Mouse (Mus musculus) embryo, embryonic 11 days (tissue): ENCODE measurements around the gene Kri1.
"Not testable (repeated sequence)": the region's sequence is repeated elsewhere in the genome, so short reads cannot be mapped to it uniquely, and the experiment has no call there.

ENCODE experiments used
- DNase-seq: peaks from one replicate; pipeline ENCODE4 v3.0.0-alpha.2; 2015

Gene Kri1

DNA sequence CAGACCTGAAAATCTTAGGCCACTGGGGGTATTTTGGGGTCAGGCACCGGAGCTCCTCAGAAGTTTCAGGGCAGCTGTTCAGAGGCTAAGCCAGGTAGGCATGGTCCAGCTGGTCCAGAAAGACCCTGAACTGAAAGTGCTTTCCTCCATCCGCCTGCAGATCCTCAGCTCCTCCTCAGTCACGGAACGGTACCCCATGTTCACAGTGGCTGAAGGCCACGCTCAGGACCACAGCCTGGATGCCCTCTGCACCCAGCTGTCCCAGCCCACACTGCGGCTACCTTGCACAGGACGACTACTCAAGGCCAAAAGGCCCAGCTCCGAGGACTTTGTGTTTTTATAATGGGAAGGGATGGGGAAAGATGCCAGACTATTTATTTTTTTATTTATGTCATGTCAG, 14.7 kb downstream of the Kri1 start:
- no peak for DNase-seq

DNA sequence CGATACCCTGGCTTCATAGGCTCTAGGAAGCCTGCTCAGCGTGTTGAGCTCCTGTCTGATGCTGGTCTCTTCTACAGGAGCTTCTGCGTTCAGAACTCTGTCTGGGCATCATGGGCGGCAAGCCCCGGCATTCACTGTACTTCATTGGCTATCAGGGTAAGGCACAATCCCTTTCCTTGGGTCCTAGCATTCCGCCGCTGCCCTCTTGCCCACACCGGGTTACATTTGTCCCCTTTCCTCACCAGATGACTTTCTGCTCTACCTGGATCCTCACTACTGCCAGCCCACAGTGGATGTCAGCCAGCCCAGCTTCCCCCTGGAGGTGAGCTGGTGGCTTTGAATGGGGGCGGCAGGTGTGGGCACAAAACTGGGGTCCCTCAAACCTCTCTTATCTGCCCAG, 15.4 kb downstream of the Kri1 start:
- no peak for DNase-seq

DNA sequence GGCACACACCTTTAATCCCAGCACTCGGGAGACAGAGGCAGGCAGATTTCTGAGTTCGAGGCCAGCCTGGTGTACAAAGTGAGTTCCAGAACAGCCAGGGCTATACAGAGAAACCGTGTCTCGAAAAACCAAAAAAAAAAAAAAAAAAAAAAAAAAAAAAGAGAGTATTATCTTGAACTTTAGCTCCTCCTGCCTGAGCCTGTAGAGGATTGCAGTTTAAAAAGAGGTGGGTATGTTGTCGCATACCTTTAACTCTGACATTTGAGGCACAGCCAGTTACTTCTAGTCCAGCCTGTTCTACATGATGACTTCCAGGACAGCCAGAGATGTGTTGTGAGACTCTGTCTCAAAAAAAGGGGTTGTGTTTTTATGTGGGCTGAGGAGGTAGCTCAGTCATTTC, 18.2 kb downstream of the Kri1 start:
- DNase-seq: not testable (repeated sequence)

DNA sequence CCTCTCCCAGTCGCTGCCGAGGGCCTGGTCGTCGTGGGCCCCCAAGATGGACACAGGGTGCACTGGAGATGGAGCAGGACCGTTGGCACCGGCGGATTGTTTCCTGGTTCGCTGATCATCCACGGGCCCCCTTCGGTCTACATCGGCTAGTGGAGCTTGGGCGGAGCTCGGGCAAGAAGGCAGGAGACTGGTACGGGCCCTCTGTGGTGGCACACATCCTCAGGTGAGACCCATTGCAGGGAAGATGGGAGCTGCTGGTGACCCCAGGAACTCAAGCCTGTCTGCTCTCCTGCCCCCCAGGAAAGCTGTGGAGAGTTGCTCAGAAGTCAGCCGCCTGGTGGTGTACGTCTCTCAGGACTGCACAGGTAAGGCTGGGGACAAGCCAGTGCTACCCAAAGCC, 19.5 kb downstream of the Kri1 start:
- DNase-seq: no peak

DNA sequence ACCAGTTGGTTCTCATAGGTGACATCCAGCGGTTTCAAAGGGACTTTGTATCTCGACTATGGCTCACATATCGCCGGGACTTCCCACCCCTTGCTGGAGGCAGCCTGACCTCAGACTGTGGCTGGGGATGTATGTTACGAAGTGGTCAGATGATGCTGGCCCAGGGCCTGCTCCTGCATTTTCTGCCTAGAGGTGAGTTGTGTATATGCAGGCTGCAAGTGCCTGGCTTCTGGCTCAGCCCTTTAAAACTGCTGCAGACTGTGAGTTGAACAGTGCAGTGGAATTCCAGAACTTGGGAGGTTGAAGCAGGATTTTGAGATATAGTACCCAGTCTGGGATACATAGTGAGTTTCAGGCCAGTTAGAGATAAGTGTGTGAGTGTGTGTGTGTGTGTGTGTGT, 20.9 kb downstream of the Kri1 start:
- DNase-seq: no peak

DNA sequence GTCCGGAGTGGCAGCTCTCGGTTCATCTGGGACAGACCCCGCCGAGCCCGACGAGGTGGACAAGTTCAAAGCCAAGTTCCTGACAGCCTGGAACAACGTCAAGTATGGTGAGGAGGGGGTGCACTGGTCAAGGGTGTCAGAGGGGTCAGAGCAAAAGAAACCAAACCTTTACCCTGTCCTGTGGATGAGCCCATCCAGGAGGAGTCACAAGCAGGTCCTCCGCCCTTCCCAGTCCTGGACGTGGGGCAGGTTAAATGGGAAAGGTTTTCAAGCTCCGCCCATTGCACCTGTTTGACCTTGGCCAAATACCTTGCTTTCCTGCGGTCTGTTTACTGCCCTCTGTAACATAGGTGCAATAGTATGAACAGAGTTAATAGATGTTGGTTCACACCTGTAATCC, 22.2 kb downstream of the Kri1 start:
- DNase-seq: no peak

DNA sequence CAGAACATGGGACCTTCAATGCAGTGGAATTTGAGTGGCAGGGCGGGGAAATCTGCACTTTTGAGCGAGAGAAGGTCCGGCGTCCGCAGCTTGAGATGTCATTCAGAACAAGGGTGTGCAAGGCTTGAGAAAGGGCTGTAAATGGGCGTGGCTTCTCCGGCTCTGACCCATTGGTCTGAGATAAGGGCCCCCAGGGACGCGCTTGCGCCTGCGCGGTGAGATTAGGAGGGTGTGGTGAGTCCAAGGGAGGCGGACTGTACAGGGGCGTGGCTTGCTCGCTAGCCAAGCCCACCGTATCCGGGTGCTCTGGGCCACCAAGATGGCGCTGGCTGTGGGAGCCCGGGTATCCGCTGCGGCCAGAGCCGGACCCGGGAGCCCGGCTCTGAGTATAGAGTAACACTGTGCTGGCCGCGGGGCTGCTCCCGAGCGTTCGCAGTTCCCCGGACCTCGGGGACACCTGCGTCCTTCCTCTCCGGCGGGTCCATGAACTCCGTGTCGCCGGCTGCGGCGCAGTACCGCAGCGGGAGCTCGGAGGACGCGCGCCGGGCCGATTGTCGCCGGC, 22.7 kb downstream of the Kri1 start, which contains the start of gene Atg4d:
Atg4d (plus strand) TSS at position 294 of the 562 bp plus-strand sequence.
- DNase-seq: peak; percentile 99

DNA sequence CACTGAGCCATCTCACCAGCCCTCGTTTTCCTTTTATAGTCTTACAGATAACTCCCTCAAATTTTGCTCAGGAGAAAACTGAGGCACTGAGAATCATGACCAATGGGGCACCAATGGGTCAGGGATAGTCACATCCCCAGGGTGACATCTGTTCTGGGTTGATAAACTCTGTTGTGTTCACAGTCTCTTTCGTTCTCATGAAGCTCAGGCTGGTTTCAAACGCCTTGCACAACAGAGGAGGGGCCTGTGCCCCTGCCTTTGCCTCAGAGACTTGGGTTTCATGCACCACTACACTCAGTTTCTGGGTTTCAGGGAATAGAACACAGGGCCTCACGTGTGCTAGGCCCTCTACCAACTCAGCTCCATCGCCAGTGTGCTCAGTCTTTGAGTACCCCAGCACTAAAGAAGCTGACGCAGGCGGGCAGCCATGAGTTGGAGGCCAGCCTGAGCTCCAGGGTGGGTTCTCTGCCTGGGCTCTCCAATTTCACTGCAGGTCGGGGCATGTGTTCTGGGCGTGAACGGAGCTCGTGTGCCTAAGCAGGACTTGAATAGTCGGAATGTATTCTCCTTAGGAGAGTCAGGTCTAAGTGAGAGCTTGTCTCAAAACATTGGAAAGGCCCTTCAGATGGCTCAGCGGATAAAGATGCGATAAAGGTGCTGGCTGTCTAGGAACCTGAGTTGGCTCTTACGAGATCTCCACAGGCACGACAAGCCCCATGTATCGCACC, 23.3 kb downstream of the Kri1 start:
- peak; percentile 44 for DNase-seq

DNA sequence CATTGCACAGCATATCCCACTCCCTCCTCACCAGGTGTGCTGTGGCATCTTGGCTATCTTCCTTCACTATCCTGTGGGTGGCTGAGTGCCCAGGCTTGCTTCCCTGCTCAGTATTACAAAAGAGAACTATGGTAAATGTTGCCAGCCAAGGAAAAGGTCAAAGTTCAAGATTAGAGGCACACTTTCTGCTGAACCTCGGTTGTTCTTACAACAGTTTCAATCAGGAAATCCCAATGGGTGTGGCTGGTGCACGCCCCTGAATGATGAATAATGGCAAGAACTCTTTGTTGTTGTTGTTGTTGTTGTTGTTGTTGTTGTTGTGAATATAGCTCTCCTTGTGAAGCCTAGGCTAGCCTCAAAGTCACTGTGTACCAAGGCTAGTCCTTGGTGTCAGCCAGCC, 25.9 kb downstream of the Kri1 start:
- no peak for DNase-seq

DNA sequence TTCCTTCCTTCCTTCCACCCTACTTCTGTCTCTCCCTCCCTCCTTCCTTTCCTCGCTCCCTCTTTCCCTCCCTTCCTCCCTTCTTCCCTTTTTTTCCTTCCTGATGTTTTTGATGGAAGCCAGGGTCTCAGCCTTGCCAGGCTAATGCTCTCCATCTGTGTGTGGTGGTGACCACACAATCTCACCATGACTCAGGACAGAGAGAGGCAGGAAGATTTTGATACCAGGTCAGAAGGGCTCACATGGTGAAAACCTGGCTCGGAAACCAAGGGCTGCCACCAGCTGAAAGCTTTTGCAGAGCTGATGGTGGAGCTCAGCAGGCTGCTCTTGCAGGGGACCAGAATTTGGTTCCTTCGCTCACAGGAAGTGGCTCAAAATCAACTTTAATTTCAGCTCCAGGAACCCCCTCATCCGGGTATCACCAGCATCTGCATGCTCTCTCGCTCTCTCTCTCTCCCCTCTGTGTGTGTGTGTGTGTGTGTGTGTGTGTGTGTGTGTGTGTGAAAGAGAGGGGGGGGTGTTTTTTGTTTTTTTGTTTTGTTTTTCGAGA, 27.2 kb downstream of the Kri1 start:
- no peak for DNase-seq

DNA sequence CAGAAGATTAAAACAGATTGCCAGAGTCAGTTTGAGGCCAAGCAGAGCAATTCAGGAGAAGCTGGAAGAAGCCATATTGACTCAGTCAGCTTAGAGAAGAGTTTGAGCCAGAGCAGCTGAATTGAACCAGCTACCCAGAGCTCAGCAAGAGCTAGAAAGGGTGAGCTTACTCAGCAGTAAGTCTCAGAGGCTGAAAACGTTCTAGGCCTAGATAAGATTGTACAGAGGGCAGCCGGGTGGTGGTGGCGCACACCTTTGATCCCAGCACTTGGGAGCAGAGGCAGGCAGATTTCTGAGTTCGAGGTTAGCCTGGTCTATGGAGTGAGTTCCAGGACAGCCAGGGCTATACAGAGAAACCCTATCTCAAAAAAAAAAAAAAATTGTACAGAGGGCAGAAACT, 31.4 kb downstream of the Kri1 start:
- DNase-seq: not testable (repeated sequence)

DNA sequence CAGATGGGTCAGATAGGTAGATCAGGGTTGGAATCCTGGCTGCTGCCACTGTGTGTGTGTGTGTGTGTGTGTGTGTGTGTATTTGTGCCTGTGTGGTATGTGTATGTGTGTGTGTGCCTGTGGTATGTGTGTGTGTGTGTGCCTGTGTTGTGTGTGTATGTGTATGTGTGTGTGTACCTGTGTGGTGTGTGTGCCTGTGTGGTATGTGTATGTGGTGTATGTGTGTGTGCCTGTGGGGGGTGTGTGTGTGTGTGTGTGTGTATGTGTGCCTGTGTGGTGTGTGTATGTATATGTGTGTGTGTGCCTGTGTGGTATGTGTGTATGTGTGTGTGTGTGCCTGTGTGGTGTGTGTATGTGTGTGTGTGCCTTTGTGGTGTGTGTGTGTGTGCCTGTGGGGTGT, 33.1 kb downstream of the Kri1 start:
- no peak for DNase-seq

DNA sequence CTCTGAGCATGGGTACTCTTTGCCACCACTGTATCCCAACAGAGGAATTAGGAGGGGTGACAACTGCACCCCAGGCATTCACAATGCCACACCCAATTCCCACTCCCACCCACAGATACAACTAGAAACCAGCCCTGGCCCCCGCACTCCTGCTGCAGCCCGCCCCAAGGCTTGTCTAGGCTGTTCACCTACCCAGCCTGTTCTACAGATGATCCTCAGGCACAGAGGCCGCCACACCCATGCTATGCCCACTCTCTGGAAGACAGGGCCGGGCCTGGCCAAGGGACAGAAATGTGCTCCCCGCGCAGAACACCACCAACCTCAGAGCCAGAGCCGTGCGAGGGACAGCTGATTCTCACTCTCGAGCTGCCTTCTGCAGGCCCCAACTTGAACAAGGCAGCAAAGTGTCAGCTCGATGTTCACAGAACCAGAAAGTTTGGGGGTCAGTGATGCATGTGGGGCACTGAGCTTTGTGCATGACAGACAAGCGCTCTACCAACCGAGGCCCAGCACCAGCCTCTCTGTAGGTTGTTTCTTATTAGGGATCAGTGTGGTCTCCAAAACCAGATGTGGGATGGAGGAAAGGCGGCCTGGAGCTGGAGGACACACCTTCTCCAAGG, 36.5 kb downstream of the Kri1 start:
- no peak for DNase-seq

DNA sequence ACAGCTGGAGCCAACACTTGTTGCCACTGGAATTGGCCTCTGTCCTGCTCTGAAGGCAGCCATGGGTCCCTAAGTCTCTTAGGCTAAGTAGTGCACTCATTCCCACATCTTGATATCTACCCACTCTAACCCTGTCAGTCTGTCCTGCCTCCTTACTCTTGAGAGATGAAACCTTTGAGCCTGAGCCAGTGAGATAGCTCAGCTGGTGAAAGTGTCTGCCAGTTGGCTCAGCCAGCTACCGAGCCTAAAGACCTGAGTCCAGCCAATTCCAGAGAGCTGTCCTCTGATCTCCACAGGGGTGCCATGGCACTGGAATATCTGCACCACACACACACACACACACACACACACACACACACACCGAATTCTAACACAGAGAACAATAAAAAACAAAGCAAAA, 37.3 kb downstream of the Kri1 start:
- no peak for DNase-seq

DNA sequence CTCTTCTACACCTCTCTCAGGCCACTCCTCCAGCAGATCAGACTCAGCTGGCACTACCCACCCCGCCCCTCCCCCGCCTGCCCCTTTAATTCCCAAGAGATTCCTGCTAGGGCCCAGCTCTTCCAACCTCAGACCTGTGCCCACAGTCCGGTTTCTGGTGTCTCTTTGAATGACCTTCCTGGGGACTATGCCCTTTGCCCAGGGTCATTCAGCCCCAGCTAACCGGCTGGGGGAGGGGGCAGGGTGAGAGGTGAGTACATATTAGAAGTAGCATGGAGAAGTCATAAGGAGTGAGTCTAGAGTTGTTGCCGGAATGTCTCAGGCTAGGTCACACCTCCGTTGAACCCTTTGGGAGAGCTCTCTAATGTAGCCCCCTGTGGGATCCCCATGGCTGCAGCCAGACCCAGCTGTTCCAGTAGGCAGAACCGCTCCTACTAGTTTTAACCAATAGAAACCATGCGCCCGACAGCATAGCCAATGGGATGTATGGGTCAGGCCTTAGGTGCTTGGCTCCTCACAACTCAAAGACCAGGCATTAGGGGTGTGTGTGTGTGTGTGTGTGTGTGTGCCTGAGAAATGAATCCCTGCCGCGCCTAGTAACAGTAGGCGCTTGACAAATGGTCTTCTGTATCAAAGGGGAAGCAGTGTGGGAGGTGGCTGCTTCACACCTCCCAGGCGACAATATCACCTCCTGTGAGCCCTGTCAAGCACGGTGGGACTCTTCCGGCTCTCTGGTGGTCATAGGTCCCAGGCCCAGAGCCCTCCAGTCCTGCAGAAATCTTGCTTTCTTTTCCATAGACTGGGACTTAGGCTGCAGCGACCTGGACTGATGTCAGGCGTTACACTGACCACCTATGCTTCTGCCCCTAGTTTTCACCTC, 37.9 kb downstream of the Kri1 start:
- DNase-seq: no peak

DNA sequence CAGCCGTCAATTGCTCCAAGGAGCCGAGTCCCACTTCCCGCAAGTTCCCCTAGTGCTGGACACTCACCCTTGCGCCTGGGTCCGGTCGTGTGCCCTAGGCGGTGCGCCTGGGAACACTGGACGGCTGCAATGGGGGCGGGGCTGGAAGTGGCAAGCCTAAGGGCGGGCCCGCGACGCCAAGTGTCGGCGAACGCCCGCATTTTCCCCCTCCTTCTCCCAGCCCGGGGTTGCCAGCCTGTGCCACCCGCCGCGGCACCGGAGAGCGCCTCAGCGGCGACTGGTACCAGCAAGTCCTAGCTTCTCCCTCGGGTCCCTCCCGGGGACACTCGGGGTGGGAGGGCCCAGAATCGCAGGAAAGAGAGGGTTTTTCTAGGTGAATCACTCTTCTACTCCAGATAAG, 39.4 kb downstream of the Kri1 start, which contains the start of gene S1pr5:
S1pr5 (minus strand) TSS at position 118 of the 400 bp plus-strand sequence.
- no peak for DNase-seq

DNA sequence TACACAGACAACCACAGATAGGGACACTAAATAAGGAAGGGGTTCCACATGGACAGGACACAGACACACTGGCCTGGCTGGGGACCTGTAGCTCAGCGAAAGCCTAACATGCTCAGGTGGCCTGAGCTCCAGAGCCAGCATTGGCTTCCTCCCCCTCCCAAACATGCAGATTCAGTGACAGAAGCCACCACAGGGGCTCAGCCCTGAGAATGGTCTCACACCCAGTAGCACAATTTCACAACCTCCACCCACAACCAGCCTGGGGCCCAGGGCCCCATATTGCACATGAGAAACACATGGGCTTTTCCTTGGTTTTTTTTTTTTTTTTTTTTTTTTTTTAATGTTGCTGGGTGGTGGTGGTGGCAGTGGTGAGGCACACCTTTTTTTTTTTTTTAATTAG, 41.4 kb downstream of the Kri1 start:
- no peak for DNase-seq

DNA sequence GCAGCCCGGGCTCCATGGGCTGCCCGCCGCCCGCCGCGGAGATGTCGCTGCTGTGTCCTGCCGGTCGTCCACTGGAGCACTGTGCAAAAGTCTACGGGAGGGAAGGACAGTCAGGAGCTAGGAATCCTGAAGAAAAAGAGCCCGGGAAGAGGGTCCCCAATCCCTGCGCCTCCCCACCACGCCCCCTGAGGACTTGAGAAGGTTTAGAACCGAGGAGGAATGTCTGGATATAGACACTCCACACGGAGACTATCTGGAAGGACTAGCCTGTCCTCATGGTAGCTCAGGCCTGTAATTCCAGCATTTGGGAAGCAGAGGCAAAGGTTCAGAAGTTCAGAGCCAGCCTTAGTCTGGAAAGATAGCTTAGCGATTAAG, 42.7 kb downstream of the Kri1 start:
- no peak for DNase-seq

DNA sequence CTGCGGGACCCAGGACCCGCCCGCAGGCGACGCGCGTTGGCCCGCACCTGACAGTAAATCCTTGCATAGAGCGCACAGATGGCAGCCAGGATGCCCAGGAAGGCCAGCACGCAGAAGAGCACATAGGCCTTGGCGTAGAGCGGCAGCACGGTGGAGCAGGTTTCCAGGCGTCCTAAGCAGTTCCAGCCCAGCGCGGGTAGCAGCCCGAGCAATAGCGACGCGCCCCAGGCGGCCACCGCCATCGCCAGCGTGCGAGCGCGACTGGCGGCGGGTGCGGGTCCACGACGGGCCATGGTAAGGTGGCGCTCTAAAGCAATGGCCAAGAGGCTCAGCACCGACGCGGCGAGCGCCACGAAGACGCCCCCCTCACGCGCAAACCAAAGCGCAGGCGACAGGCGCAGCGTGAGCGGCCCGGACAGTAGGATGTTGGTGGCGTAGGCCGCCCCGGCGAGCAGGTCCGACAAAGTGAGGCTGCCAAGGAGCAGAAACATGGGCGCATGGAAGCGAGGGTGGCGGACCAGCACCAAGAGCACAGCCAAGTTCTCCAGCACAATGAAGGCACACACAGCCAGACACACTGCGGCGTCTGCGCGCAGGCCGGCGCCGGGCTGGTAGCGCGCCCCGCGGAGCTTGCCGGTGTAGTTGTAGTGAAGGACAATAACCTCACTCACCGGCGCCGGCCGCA, 43.2 kb downstream of the Kri1 start:
- peak; percentile 60 for DNase-seq

DNA sequence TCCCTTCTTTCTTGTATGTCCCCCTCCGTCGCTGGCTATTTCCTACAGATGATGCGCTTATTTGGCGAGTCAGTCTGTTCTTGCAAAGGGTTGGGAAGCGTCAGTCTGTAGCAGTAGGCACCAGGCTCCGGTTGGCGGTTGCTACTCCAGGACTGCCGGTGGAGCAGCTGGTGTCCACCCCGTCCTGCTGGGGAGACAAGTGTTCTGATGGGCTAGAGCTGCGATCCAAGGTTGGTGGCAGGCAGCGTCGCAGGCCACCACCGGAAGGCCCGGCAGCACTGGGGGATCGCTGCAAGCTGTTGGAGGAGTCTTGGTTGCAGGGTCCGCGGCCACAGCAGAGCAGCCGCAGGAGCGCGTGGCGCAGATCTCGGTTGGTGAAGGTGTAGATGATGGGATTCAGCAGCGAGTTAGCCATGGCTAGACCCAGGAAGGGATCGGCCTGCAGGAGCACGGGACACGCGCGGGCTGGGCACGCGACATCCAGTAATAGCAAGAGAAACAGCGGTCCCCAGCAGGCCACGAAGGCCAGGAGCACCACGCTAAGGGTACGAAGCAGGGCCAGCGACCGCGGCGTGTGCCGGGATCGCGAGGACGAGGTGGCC, 43.8 kb downstream of the Kri1 start:
- no peak for DNase-seq

DNA sequence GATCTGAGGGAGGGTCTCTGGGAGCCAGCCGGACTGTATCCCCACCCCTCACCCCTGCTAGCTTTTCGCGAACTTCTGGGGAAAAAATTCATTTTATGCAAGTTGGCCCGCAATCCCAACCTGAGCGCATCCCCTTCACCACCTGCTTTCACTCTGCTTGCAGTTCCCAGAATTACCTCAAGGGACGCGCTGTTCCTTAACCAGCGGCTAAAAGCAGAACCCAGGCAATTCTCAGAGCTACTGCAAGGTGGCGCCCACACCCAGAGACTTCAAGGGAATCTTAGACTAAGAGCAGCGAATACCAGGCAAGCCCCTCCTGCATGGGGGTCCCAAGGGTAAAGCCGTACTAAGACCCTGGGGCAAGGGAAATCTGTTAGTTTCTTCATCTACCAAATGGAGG, 46.4 kb downstream of the Kri1 start:
- DNase-seq: peak; percentile 93

DNA sequence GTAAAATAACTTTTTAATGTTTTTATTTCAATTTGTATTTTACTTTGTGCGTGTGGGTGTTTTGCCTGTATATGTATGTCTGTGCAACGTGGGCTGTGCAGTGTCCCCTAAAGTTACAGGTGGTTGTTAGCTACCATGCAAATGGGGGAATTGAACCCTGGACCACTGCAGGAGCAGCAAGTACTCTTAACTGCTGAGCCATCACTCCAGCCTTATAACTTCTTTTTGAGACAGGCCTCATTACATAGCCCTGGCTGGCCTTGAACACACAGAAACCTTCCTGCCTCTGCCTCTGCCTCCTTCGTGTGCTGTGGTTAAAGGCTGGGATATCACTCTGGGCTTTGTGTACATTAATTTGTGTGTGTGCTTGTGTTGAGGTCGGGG, 48.3 kb downstream of the Kri1 start:
- no peak for DNase-seq
